Mouse (Mus musculus) kidney, postnatal 10 days (tissue): ENCODE results near the gene Bnipl.

Experiments
- DNase-seq: peaks from one replicate; pipeline ENCODE4 v3.0.0; 2021; ENCODE audit warnings: mixed read lengths

The Bnipl gene

DNA sequence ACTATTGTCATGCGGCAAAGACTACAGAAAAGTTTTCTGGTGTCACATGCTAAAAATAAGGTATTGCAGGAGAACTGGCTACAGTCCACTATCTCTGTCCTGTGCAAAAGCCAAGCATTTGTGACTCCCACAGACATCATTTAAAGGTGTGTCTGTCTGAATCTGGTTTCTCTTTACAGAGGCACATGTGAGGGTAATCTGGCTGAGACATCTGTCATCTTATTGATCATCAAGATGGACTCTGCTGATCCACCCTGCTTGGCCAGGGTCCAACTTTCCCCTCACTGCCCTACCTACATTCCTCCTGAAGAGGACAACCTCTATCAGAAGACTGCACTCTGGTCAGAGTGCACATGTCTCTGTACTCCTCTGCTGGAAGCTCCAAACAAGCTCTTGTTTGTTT is 26.2 kb upstream of the Bnipl start:
- peak; percentile 53 for DNase-seq

DNA sequence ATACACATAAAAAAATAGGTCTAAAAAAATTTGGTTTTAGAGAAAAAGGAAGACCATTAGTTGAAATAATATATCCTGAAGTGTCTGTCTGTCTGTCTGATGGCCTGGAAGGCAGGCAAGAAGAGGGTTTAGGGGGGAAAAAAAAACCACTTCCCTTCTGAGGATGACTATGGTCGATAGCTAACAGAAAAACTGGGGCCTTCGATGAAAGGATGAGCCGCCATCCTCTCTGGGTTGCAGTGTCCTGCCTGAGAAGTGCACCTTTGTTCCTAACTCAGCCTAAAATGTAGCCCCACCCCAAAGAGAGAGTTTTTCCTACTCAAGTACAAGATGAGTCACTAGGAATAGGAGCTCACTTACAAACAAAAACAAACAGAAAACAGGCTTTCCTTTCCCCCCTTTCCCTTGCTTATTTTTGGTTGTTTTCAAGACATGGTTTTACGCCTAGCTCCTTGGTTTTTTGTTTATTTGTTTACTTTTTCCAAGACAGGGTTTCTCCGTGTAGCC is 25.5 kb upstream of the Bnipl start:
- no peak for DNase-seq

DNA sequence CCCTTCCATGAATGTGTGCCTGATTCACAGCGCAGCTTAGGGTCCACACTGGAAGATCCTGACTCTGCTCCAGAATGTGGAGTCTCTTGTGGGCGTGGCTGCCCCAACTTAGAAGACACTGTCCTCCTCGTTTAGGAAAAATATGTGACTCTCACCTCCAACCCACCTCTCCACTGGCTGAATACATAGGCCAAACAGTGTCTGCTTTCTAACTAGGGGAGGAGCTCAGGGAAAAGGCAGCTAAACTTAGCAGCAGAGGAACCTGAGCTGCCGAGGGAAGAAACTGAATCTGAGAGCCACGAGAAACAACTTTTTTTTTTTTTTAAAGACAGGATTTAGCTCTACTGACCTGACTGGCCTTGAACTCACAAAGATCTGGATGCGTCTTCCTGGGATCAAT is 24.2 kb upstream of the Bnipl start:
- DNase-seq: no peak

DNA sequence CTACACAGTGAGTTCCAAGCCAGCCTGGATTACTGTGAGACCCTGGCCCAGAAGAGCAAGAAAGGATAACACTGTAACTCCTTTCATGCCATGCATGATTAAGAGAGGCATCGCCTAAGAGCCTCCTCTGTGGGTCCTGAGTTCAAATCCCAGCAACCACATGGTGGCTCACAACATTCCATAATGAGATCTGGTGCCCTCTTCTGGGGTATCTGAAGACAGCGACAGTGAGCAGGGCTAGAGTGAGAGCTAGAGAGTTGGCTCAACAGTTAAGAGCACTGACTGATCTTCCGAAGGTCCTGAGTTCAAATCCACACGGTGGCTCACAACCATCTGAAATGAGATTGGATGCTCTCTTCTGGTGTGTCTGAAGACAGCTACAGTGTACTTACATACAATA is 23.5 kb upstream of the Bnipl start:
- DNase-seq: no peak

DNA sequence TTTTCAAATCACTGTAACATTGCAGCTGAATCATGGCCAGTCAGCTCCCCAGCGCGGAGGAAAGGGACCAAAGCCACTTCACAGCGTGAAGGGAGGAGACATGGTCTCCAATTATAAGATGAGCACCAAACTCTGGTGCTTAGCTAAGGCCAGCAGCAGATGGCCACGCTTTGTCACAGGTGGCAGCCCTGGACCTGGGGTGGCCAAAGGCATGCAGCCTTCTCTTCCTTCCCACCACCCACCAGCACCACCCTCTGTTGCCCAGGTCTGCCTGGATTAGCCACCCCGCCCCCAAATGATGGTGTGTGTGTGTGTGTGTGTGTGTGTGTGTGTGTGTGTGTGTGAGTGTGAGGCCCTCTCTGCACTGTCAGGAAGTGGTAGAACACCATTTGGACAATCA is 22.5 kb upstream of the Bnipl start:
- no peak for DNase-seq

DNA sequence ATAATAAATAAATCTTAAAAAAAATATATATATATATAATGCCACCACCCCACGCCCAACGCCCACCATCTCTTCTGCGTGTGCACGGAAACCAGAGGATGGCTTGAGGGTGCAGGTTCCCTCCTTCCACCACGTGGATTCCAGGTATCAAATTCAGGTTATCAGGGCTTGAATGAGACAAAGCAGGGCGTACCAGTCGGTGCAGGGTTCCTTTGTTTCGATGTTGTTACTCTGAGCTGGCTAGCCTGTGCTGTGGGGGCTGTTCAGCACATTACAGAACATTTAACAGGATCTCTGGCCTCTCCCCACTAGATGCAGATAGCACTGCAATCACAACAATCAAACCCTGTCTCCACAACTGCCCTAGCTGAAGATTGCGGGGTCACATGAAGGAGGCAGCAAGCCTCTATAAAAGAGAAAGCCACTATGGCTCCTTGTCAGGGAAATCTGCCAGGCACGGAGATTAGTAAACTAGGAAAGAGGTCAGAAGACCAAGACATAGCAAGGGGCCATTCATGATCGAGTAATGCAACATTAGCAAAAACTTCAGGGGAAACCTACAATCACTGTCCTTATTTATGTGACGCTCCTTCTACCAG is 19.9 kb upstream of the Bnipl start:
- no peak for DNase-seq

DNA sequence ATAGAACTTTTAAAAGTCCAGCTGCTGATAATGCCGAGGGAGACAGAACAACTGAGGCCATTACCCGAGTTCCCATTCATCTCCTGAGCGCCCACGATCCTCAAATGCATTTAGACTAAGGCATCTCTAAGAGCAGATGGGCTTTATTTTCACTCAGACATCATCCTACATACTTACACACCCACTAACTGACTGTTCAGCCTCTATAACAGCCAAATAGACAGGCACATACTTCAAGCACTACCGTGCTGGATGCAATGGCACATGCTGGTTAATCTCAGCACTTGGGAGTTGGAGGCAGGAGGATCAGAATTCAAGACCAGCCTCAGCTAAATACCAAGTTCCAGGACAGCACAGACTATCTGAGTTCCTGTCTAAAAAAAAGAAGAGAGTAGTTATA is 18.8 kb upstream of the Bnipl start:
- no peak for DNase-seq

DNA sequence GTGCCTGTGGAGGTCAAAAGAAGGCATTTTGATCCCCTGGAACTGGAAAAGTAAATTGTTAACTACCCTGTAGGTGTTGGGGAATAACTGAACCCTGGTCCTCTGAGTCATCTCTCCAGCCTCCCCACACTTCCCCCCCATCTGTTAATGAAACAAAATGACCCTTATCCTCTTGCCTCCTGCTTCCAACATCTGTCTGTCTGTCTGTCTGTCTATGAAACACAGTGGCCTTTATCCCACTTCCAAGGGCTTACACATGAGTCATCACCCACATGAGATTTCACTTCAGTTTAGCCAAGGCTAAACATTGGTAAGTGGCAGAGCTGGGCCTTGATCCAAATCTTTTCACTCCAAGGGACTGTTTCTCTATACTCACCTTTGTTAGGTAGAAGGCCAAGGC is 16.9 kb upstream of the Bnipl start:
- no peak for DNase-seq

DNA sequence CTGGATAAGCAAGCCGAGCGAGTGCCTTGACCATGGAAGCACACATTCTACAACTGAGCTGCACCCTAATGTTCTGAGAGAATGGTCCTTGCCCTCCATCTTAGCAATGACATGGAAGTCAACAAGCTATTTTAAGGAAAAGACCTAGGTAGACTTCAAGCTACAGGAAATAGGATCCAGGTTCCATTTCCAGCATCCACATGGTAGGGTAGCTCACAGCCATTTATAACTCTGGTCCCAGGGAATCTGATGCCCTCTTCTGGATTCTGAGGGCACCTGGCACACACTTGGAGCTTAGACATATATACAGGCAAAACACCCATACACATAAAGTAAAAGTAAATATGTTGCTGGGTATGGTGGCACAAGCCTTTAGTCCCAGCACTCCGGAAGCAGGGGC is 15.1 kb upstream of the Bnipl start:
- DNase-seq: no peak

DNA sequence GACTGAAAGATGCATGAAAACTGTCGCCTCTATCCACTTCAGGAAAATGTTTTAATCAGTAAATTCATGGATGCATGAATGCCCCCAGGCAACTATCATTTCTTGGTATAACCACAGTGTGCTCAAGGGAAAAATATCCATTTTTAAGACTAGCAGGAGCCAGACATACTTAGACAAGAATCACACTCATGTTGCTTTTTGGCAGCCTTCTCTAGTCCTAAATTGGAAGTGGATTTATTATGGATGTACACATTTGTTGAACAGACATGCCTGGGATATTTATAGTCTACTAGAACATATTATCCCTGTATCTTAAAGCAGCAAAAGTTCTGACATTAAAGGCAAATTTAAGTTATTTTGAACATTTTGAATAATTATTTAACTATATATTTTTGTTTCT is 13.7 kb upstream of the Bnipl start:
- no peak for DNase-seq

DNA sequence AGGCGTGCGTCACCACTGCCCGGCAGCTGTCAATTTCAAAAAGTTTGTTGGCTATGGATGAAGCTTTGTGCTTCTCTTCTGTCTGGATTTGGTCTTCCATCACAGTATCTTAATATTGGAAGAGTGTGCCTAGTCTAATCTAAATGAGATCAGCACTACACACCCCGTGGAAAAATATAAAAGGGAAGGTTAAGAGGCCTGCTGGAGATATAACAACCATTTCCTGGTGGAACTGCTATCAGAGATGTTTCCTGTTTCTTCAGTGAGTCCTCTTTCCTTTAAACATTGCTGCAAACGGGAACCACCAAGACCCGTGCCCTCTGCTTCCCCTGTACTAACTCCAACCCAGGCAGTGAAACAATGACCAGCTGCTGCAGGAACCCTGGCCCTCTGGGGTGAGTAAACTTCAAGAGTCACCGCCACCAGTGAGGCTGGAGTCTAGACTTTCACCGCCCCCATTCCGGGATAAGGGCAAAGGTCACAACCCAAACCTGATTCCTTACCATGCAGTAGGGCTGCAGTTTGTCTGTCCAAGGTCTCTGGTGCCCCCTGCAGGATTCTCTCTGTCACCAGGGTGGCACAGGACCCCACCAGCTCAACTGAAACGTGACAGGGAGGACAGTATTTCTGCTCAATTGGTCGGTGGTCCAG is 12.2 kb upstream of the Bnipl start:
- DNase-seq: peak; percentile 90

DNA sequence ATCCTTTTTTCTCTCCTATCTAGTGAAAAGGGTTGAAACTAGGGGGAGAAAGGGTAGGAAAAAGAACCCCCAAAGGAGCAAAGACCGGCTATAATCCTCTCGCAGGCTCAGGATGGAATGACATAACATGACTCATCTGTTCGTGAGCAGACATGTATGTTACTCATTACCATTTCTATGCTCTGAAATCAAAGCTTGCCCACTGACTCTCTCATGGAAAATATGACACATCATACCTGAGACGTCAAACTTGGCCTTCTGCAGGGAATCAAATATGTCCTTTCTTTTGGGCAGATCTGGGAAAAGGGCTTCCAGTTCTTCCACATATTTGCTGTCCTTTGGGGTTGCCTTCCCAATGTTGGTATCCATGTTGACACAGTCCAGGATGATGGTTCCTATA is 11.0 kb upstream of the Bnipl start:
- DNase-seq: no peak

DNA sequence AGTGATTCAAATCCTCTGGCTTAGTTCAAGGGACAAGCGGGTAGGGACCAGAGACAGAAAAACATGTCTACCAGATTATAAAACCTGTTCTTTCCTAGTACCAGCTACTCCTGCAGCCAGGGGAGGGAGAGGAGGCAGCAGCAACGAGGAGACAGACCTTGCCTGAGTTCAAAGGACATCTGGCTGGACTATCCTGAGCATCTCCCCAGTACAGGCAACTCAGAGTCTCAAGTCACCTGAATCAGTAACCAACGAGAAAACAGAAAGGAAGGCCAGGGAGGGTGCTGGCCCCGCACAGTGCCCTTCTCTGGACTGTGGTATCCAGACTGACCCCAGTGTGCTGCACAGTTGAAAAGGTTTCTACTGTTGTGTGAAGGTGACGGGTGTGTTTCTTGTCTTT is 5.9 kb upstream of the Bnipl start:
- no peak for DNase-seq

DNA sequence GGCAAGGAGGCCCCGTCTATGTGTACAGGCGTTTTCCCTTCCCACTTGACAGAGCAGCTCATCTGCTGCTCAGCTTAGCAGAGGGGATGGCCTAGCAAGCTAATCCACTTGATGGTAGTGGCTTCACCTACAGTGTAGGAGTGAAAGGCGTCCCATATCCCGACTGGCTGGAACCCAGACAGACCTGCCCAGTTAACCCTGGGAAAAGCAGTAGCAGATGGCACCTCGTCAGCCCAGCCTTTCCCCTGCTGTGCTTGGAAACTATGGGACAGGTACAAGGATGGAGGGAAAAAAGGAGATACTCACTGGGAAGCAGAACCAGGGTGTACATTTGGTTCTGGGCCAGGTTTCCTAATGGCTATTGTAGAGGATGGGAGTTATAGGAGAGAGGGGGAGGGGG is 632 bp downstream of the Bnipl start:
- no peak for DNase-seq

DNA sequence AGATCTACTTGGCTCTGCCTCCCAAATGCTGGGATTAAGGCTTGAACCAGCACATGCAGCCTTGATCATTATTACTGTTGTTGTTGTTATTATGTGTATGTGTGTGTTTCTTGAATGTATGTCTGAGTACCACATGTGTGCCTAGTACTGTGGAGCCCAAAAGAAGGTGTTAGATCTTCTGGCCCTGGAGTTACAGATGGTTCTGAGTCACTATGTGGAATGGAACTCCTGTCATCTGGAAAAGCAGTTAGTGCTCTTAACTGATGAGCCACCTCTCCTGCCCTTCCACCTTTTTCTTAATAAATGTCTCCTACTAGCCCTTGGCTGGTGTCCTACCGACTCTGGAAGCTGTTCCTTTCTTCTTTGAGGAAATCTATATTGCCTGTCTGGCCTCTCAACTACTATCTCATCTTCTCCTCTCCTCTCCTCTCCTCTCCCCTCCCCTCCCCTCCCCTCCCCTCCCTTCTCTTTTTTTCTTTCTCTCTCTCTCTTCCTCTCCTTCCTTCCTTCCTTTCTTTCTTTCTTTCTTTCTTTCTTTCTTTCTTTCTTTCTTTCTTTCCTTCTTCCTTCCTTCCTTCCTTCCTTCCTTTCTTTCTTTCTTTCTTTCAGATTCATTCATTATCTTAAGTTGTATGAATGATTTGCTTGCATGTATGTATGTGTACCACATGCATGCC is 3.2 kb downstream of the Bnipl start:
- no peak for DNase-seq

DNA sequence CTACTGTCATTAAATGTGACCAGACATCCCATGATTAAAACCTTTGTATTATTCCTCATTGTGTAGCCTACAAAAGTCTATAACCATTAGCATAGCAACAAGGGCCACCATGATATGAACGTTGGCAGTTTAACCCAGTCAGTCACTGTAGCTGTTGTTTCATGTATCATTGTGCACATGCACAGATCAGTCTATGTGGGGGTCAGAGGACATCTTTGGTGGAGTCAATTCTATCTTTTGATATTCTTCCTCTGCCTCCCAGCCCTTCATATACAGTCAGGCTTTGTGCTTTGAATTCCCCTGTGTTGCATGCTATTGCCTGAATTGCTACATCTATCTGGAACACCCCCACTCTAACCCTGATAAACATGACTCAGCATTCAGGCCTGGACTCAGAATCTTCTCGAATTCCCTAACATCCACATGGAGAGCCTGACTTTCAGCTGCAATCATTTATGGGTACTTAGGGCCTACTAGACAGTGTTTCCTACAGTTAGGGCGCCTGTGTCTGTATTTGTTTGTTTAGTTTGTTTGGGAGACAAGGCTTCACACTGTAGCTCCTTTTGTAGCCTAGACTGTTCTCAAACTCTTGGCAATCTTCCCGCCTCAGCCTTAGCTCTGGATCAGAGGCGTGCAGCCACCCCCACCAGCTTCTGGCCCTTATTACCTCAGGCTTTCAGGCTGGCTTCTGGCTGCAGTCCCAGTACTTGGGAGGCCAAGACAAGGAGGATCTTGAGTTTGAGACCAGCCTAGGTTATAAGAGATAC is 4.3 kb downstream of the Bnipl start:
- peak; percentile 60 for DNase-seq

DNA sequence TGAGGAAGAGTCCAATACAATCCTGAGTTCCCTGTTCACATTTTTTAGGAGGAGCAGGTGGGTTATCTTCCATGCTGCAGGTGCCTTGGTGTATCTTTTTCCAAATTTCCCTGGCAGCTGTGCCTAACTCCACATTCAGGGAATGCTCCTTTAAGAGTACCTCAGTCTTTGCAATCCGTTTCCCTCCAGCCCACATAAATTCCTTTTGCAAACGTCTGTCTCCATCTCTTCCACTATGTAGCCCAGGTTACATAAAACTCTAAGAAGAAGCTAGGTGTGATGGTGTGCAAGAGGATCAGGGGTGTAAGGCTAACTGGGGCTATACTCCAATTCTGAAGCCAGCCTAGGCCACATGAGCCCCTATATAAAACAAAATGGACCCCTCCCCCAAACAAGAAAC is 7.9 kb downstream of the Bnipl start:
- DNase-seq: no peak

DNA sequence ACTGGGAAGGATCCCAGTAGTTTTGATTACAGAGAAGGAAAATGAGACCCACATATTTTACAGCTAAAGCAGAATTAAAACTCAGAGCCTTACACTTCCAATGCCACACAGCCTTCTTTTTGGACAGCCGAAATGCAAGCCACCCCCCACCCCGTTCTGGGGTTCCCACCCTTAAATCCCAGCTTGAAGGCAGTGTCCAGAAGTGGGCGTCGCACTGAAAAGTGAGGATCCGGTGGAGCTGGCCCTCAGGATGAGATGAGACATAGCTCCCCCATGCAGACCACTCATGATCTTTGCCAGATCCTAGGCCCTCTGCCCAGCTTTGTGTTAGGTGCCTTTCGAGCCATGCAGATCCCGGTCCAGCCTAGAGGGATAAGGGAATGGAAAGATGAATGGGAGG is 9.5 kb downstream of the Bnipl start, which contains the start of gene Gm128:
Gm128 (minus strand) TSS at position 101 of the 400 bp plus-strand sequence.
- no peak for DNase-seq

DNA sequence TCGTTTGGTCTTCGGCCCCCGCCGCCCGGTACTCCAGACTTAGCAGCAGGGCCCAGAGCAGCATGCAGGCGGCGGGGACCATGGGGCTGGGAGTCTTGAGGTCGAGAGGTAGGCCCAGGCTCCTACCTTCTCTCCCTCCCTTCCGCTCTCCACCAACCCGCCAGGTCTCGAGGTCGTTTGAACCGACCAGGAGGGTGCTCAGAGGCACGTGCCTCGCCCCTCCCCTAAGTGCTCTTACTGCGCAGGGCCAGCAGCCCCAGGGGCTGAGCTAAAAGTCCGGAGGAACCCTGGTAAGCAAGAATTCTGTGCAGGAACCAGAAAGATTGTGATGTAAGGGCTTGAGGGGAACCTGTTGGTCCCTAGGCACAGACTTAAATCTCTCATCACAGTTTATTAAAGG is 10.1 kb downstream of the Bnipl start:
- DNase-seq: no peak

DNA sequence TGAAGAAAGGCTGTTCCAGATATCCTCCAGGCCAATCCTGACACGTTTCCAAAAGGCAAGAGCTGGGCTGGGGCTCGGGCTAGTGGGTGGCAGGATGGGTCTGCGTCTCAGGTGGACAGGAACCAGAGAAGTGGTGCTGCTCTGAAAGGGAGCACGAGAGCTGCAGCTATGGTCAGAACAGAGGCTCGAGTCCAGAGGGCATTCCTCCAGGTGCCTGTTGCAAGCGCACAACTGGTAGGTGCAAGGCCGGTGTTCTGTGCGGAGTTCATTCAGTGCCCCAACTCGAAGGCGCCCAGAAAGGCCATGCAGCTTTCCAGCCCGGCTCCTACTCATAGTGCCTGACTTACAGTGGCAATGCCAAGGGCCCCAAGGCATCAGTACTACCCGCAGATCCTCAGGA is 11.0 kb downstream of the Bnipl start:
- DNase-seq: no peak

DNA sequence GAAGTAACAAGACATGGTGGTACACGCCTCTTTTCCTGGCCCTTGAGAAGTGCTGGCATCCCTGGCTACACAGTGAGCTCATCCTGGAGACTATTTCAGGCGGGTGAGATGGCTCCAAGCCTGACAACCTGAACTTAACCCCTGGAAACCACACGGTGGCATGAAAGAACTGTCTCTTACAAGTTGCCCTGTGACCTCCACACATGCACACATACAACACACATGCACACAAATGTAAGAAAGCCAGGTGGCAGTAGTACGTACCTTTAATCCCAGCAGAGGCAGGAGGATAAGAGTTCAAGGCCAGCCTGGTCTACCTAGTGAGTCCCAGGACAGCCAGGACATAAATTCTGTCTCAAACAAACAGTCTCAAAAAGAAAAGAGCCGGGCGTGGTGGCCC is 12.0 kb downstream of the Bnipl start:
- DNase-seq: no peak

DNA sequence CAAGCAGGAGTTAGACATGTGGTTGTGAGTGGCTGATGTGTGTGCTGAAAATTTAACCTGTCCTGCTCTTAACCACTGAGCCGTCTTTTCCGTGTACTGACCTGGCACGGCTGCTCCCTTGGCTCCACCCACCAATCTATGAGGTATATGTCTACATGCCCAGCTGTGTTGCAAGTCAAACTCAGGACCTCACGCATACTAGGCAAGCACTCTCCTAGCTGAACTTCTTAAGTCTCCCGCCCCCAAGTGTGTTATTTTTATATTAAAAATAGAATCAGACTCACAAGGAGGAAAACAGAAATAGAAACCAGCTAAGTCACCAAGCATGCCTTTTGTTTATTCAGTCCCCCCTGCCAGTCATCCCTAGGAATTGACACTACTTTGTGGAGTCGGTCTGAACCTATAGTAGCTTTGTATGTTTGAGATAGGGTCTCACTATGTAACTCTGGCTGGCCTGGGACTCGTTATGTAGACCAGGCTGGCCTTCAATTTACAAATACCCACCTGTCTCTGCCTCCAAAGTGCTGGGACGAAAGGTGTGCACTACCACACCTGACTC is 13.4 kb downstream of the Bnipl start:
- DNase-seq: no peak
